Mouse (Mus musculus) liver, postnatal 0 days (tissue): Measurements from ENCODE around the gene Fibp.

Source experiments
- CTCF ChIP-seq: sonication (generic); IDR thresholded peaks from 2 replicates; pipeline ENCODE4 v1.5.1; 2016; ENCODE audit warnings: antibody characterized with exemption, low read depth
- EP300 ChIP-seq: IDR thresholded peaks from 2 replicates; pipeline ENCODE4 v1.6.1; 2016; ENCODE audit warnings: antibody characterized with exemption, low read depth, mild to moderate bottlenecking

DNA sequence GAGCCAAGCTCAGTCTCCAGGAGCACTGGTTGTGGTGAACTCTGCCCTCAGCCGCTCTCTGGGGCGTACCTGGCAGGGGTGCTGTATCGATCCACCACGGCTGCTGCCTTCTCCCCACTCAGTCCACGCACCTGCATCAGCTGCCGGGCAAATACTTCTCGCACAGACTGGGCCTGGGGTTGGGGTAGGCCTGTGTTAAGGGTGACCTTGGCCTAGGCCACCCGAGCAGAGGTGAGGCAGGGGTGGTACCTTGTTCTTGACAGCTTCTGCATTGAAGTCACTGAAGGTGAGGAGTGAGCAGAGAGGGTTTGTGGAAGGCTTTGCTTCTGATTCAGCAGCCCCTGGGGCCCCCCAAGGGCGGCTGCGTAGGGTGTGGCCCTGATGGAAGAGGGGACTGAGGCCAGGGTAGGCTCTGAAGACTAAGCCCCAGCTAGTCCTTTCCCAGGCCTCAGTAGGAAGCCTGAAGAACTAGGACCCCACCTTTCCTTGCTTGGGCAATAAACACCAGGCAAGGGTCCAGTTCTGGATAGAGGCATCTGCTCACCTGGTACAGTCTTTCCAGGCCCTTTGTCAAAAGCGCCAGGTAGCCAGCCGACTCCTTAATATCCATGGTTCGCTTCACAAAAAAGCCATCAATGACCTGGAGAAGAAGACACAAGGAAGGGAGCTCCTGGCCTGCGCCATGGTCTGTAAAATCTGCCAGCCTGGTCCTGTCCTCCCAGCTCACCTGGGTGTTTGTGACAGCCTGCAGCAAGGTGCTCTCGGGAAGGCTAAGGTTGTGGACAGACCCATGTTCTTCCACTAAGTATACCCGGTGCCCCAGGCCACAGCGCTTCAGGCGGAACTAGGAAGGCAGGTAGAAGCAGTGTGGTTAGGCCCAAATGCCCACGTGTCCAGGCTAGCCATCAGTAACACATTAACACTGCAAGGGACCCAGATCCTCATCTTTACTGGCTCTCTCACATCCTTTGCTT is 23.3 kb downstream of the Fibp start:
- no peak for TF ChIP-seq CTCF
- TF ChIP-seq EP300: no peak
